In genomic region chr17:85975077-85975476, GRCm38 (mm10) we compare ENCODE assay signal across 15 mouse cellular contexts.
DNase-seq lines count a peak whose midpoint lies in the region; ATAC-seq lines count a peak whose summit lies in the region.
"Had no signal": no experiment of that assay in that cellular context is flagged by ENCODE, and none has a peak within 500 bp of the region (broad histone marks: within the 10 kb centered on the region; RNA-seq: fewer than 3 reads in every experiment).

No protein-coding gene starts in this region.

- H3K27me3 ChIP-seq in limb, embryonic 13.5 days, result no peaks in the 10 kb centered on the region
- H3K27me3 ChIP-seq in limb, embryonic 10.5 days (ENCODE audit: low read depth, poor library complexity, severe bottlenecking), result 0 out of 2 replicates have a peak, but pooled peaks cover 5% of the 10 kb centered on the region
- H3K27me3 ChIP-seq: liver, embryonic 15.5 days had no signal

- H3K4me2 ChIP-seq in limb, embryonic 13.5 days (replicated peaks), result 0 out of 2 replicates have a peak overlapping the region, but pooled peaks have one; percentile 4
- H3K4me2 ChIP-seq: hindbrain, embryonic 14.5 days; liver, embryonic 15.5 days had no signal

- H3K36me3 ChIP-seq in limb, embryonic 13.5 days, result no peaks in the 10 kb centered on the region
- no peaks in the 10 kb centered on the region for H3K36me3 ChIP-seq in limb, embryonic 10.5 days
- H3K36me3 ChIP-seq: liver, embryonic 15.5 days; midbrain, embryonic 10.5 days had no signal

- ATAC-seq in limb, embryonic 13.5 days (ENCODE audit: low FRiP score, low read depth), result no peak

- H3K4me1 ChIP-seq in limb, embryonic 13.5 days, result peaks cover 15% of the 10 kb centered on the region
- peaks cover 14% of the 10 kb centered on the region for H3K4me1 ChIP-seq in limb, embryonic 10.5 days
- H3K4me1 ChIP-seq: liver, embryonic 15.5 days had no signal

- no peak overlapping the region for H3K4me3 ChIP-seq in limb, embryonic 13.5 days
- no peak overlapping the region for H3K4me3 ChIP-seq in limb, embryonic 10.5 days
- H3K4me3 ChIP-seq: liver, embryonic 15.5 days; midbrain, embryonic 10.5 days had no signal

- DNase-seq in heart, adult 11 months, result peak; percentile 85
- DNase-seq in heart, postnatal 4 days, result no peak
- DNase-seq in limb, embryonic 10.5 days (ENCODE audit: low spot score), result no peak
- peak; percentile 41 for DNase-seq in adipocyte (ENCODE audit: low spot score)
- DNase-seq in induced T-regulatory cell, adult 2 months (ENCODE audit: low read depth), result peak; percentile 15
- no peak for DNase-seq in layer of hippocampus, postnatal 10 days (ENCODE audit: low spot score in 2 of 2)
- no peak for DNase-seq in retina, embryonic 14.5 days (ENCODE audit: low spot score)
- DNase-seq: cerebellum, adult 9-10 months; kidney, adult 11 months; kidney, postnatal 4 days; thymus, postnatal 36 days had no signal

- no peaks in the 10 kb centered on the region for H3K9me3 ChIP-seq in limb, embryonic 13.5 days
- no peaks in the 10 kb centered on the region for H3K9me3 ChIP-seq in limb, embryonic 10.5 days (replicated peaks)
- H3K9me3 ChIP-seq: liver, embryonic 15.5 days; midbrain, embryonic 10.5 days had no signal

- WGBS in limb, embryonic 13.5 days, result 61% methylated on average over 5 of the region's 5 CpGs
- 84% methylated on average over 5 of the region's 5 CpGs for WGBS in limb, embryonic 10.5 days

- peak overlapping the region; percentile 3; the same call in 1 of the 2 replicates for H3K27ac ChIP-seq in limb, embryonic 13.5 days
- H3K27ac ChIP-seq in limb, embryonic 10.5 days, result no peak overlapping the region
- H3K27ac ChIP-seq: hindbrain, embryonic 14.5 days; liver, embryonic 15.5 days; midbrain, embryonic 10.5 days had no signal

- no peak overlapping the region for H3K9ac ChIP-seq in limb, embryonic 13.5 days
- H3K9ac ChIP-seq: hindbrain, embryonic 14.5 days; liver, embryonic 15.5 days had no signal

Comparison
In these comparisons a context has a peak if more than half of its experiments do, and no peak if none do; other contexts are left out.
1. DNase-seq: peak in heart, adult 11 months (single experiment), adipocyte (single experiment) and induced T-regulatory cell, adult 2 months (single experiment); none in heart, postnatal 4 days (single experiment), limb, embryonic 10.5 days (single experiment), layer of hippocampus, postnatal 10 days (0 of 2) and retina, embryonic 14.5 days (single experiment).